Mouse (Mus musculus): ENCODE results near the gene Spred1. TPM values are rescaled to one million over a fixed set of nuclear protein-coding genes. Genes with fewer than 3 reads are reported as not detected.
"Not testable (repeated sequence)": the region's sequence is repeated elsewhere in the genome, so short reads cannot be mapped to it uniquely, and the experiment has no call there.

Spred1 gene
- polyA plus RNA-seq, 1 experiment: 4.0 TPM

DNA sequence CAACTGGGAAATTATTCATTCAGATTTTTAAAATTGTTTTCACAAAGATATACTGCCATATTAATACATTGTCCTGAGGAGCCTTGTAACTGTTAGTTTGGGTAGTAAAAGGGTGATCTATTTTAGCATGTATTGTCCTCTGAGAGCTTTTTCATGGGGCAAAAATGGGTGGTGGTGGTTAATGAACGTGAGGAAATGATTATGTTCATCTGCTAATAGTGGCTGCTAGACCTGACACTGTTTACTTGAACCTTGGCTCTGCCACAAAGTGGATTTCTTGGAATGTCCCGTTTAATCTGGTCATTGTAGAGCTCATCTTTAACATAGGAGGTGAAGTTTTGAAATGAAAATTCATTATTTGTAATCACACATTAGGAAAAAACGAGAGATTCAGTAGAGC lies 2.5 kb downstream of the Spred1 start:
- peaks cover 15% of the 10 kb centered on the region for H3K4me1 ChIP-seq (replicated peaks; ENCODE audit: control insufficient read depth, insufficient read depth, low read length)
- H3K27ac ChIP-seq (ENCODE audit: control insufficient read depth, insufficient read depth, low read length): no peak overlapping the region
- 0 out of 2 replicates have a peak, but pooled peaks cover 5% of the 10 kb centered on the region for H3K27me3 ChIP-seq (ENCODE audit: control insufficient read depth, insufficient read depth, low read length)
- no peak for TF ChIP-seq CTCF (IDR thresholded peaks at IDR 0.05; ENCODE audit: borderline replicate concordance, control insufficient read depth, extremely low read depth, insufficient read depth, low read length, poor library complexity)
- TF ChIP-seq POLR2A (IDR thresholded peaks at IDR 0.05; ENCODE audit: control insufficient read depth, extremely low read depth, insufficient read depth, low read length, poor library complexity): no peak
- no peaks in the 10 kb centered on the region for H3K36me3 ChIP-seq (ENCODE audit: control insufficient read depth, insufficient read depth, low read length)
- DNase-seq: no peak
- no peak overlapping the region for H3K4me3 ChIP-seq (ENCODE audit: control insufficient read depth, insufficient read depth, low read length)
- 69% methylated on average over 3 of the region's 3 CpGs for WGBS

DNA sequence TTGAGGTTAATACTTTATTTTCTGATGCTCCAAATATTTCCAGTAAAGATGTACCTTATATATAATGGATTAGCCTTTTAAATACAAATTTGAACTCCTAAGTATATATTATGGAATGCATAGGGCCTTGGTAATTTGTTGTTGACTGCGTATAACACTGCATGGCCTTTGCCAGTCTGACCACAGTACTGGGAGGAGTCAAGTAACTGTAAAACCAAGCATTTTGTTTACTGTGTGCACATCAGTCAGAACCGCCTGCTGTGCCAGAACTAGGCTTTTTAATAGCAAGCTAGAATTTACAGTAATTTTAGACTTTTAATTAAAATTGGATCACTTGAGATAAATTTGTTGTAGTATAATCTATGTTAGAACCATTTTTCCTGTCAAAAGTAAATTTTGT lies 3.7 kb downstream of the Spred1 start:
- 0 out of 2 replicates have a peak, but pooled peaks cover 5% of the 10 kb centered on the region for H3K27me3 ChIP-seq (ENCODE audit: control insufficient read depth, insufficient read depth, low read length)
- peaks cover 9% of the 10 kb centered on the region for H3K4me1 ChIP-seq (replicated peaks; ENCODE audit: control insufficient read depth, insufficient read depth, low read length)
- 94% methylated on average over 2 of the region's 2 CpGs for WGBS
- TF ChIP-seq CTCF (IDR thresholded peaks at IDR 0.05; ENCODE audit: borderline replicate concordance, control insufficient read depth, extremely low read depth, insufficient read depth, low read length, poor library complexity): no peak
- no peak for TF ChIP-seq POLR2A (IDR thresholded peaks at IDR 0.05; ENCODE audit: control insufficient read depth, extremely low read depth, insufficient read depth, low read length, poor library complexity)
- no peaks in the 10 kb centered on the region for H3K36me3 ChIP-seq (ENCODE audit: control insufficient read depth, insufficient read depth, low read length)
- H3K27ac ChIP-seq (ENCODE audit: control insufficient read depth, insufficient read depth, low read length): no peak overlapping the region
- H3K4me3 ChIP-seq (ENCODE audit: control insufficient read depth, insufficient read depth, low read length): no peak overlapping the region
- DNase-seq: no peak

DNA sequence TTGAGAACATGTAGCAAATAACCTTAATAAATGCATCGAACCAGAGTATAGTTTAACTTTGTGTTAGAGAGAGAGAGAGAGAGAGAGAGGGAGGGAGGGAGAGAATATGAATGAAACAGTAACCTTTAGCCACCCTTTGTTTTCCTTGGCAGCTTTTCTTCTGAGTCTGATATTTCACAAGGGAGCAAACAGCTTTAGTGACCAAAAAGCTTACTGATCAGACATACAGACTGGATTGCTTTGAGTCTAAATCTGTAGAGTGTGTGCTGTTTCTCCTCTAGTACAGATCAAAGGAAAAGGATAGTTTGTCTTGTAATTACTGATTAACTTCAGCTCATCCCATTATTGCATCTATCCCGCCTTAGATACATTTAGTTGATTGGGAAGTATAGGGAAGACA lies 8.0 kb downstream of the Spred1 start:
- H3K27ac ChIP-seq (ENCODE audit: control insufficient read depth, insufficient read depth, low read length): no peak overlapping the region
- DNase-seq: no peak
- WGBS: 89% methylated on average over 2 of the region's 2 CpGs
- H3K4me3 ChIP-seq (ENCODE audit: control insufficient read depth, insufficient read depth, low read length): no peak overlapping the region
- no peaks in the 10 kb centered on the region for H3K27me3 ChIP-seq (ENCODE audit: control insufficient read depth, insufficient read depth, low read length)
- no peaks in the 10 kb centered on the region for H3K36me3 ChIP-seq (ENCODE audit: control insufficient read depth, insufficient read depth, low read length)
- TF ChIP-seq POLR2A (IDR thresholded peaks at IDR 0.05; ENCODE audit: control insufficient read depth, extremely low read depth, insufficient read depth, low read length, poor library complexity) (no peak), CTCF (IDR thresholded peaks at IDR 0.05; ENCODE audit: borderline replicate concordance, control insufficient read depth, extremely low read depth, insufficient read depth, low read length, poor library complexity) (no peak)
- no peaks in the 10 kb centered on the region for H3K4me1 ChIP-seq (replicated peaks; ENCODE audit: control insufficient read depth, insufficient read depth, low read length)

DNA sequence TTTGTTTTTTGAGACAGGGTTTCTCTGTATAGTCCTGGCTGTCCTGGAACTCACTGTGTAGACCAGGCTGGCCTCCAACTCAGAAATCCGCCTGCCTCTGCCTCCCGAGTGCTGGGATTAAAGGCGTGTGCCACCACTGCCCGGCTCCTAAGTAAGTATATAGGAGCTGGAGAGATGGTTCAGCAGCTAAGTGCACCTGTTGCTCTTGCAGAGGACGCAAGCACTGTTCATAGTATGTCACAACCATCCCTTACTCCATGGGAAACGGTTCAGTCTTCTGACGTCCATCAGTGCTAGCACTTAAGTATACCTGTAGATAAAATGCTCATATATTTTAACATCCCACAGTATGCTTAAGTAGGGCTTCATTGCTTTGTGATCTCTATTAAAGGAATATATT lies 9.9 kb downstream of the Spred1 start:
- not testable (repeated sequence) for H3K4me1 ChIP-seq (replicated peaks; ENCODE audit: control insufficient read depth, insufficient read depth, low read length); H3K4me3 ChIP-seq (ENCODE audit: control insufficient read depth, insufficient read depth, low read length); H3K27me3 ChIP-seq (ENCODE audit: control insufficient read depth, insufficient read depth, low read length); H3K36me3 ChIP-seq (ENCODE audit: control insufficient read depth, insufficient read depth, low read length); DNase-seq; H3K27ac ChIP-seq (ENCODE audit: control insufficient read depth, insufficient read depth, low read length)
- 97% methylated on average over 7 of the region's 7 CpGs for WGBS

DNA sequence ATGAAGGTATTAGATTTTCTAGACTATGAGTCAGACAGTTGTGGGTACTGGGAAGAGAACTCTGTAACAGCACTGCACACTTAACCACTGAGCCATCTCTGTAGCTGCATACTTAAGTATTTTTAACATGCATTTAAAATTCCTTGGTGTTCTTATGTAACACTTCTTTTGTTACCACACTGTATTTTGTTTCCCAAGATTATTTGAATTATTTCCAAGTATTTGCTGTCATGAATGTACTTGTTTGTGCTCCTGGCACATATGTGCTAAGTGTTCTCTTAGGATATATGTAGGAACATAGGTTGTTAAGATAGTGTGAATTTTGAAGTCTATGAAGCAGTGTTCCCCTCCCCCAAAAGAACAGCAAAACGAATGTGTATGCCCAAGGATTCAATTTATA lies 10.7 kb downstream of the Spred1 start:
- Histone ChIP-seq H3K4me1 (replicated peaks; ENCODE audit: control insufficient read depth, insufficient read depth, low read length) (no peaks in the 10 kb centered on the region), H3K36me3 (ENCODE audit: control insufficient read depth, insufficient read depth, low read length) (no peaks in the 10 kb centered on the region), H3K27me3 (ENCODE audit: control insufficient read depth, insufficient read depth, low read length) (no peaks in the 10 kb centered on the region), H3K4me3 (ENCODE audit: control insufficient read depth, insufficient read depth, low read length) (no peak overlapping the region), H3K27ac (ENCODE audit: control insufficient read depth, insufficient read depth, low read length) (no peak overlapping the region)
- WGBS: 85% methylated on average over 1 of the region's 1 CpGs
- DNase-seq: no peak
- no peak for TF ChIP-seq POLR2A (IDR thresholded peaks at IDR 0.05; ENCODE audit: control insufficient read depth, extremely low read depth, insufficient read depth, low read length, poor library complexity)
- TF ChIP-seq CTCF (IDR thresholded peaks at IDR 0.05; ENCODE audit: borderline replicate concordance, control insufficient read depth, extremely low read depth, insufficient read depth, low read length, poor library complexity): no peak

DNA sequence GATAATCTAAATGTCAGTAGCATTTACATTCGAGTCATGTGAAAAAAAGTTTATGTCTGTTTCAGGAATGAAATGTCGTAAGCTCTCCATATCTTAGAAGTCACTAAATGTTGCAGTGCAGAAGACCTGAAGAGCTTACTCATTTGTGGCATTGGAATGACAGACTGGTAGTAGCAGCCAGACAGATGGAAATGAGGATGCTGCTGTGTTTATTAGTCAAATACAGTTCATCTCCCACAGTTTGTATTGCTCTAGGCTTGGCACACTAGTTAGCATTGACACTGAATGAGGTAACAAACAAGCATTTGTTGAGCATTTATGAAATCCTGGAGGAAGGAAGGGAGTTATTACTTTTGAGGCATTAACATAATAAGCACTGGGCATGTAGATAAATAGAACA lies 12.4 kb downstream of the Spred1 start:
- DNase-seq: no peak
- Histone ChIP-seq H3K27ac (ENCODE audit: control insufficient read depth, insufficient read depth, low read length) (no peak overlapping the region), H3K4me3 (ENCODE audit: control insufficient read depth, insufficient read depth, low read length) (no peak overlapping the region), H3K27me3 (ENCODE audit: control insufficient read depth, insufficient read depth, low read length) (no peaks in the 10 kb centered on the region), H3K4me1 (replicated peaks; ENCODE audit: control insufficient read depth, insufficient read depth, low read length) (no peaks in the 10 kb centered on the region), H3K36me3 (ENCODE audit: control insufficient read depth, insufficient read depth, low read length) (no peaks in the 10 kb centered on the region)
- TF ChIP-seq POLR2A (IDR thresholded peaks at IDR 0.05; ENCODE audit: control insufficient read depth, extremely low read depth, insufficient read depth, low read length, poor library complexity) (no peak), CTCF (IDR thresholded peaks at IDR 0.05; ENCODE audit: borderline replicate concordance, control insufficient read depth, extremely low read depth, insufficient read depth, low read length, poor library complexity) (no peak)
- WGBS: 93% methylated on average over 2 of the region's 2 CpGs

DNA sequence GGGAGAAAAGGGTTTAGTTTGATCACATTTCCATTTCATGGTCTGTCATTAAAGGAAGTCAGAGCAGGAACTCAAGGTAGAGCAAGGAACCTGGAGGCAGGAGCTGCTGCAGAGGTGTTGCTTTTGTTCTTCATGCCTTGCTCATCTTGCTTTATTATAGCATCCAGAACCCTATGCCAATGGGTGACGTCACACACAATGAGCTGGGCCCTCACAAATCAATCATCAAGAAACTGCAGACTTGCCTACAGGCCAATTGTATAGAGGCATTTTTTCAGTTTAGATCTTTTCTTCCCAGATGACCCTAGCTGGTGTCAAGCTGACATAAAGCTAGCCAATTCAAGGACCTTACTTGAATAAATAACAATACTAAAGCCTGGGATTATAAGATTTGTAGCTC lies 16.6 kb downstream of the Spred1 start:
- 97% methylated on average over 1 of the region's 1 CpGs for WGBS
- Histone ChIP-seq H3K36me3 (ENCODE audit: control insufficient read depth, insufficient read depth, low read length) (no peaks in the 10 kb centered on the region), H3K4me3 (ENCODE audit: control insufficient read depth, insufficient read depth, low read length) (no peak overlapping the region), H3K27ac (ENCODE audit: control insufficient read depth, insufficient read depth, low read length) (no peak overlapping the region), H3K27me3 (ENCODE audit: control insufficient read depth, insufficient read depth, low read length) (no peaks in the 10 kb centered on the region), H3K4me1 (replicated peaks; ENCODE audit: control insufficient read depth, insufficient read depth, low read length) (no peaks in the 10 kb centered on the region)
- no peak for TF ChIP-seq CTCF (IDR thresholded peaks at IDR 0.05; ENCODE audit: borderline replicate concordance, control insufficient read depth, extremely low read depth, insufficient read depth, low read length, poor library complexity)
- no peak for TF ChIP-seq POLR2A (IDR thresholded peaks at IDR 0.05; ENCODE audit: control insufficient read depth, extremely low read depth, insufficient read depth, low read length, poor library complexity)
- DNase-seq: no peak

All from thymus, adult 2 months (tissue).